Mouse (Mus musculus) cerebellum, adult 8-10 months (tissue): ENCODE measurements around the gene Sgf29.

Experiments
- DNase-seq: peaks from one replicate; pipeline ENCODE4 v3.0.0; 2022

Sgf29 gene

GRCm38 (mm10) chr7:126708175-126708952 is 59.3 kb downstream of the Sgf29 start:
- no peak for DNase-seq

DNA sequence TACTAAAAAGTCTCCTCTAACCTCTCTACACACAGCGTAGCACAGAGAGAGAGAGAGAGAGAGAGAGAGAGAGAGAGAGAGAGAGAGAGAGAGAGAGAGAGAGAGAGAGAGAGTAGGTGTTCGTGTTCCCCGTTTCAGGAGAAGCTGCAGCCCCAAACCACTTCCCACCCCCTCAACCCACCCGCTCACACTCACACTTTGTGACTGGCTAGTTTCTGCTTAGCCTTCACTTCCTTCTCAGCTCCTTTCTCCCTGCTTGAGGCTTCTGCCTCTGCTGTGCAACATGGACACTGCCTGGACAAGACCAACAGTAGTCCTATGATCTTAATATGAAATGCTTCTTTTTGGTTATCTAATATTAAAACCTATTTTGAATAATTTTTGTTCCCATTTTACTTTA is 61.2 kb downstream of the Sgf29 start:
- no peak for DNase-seq

DNA sequence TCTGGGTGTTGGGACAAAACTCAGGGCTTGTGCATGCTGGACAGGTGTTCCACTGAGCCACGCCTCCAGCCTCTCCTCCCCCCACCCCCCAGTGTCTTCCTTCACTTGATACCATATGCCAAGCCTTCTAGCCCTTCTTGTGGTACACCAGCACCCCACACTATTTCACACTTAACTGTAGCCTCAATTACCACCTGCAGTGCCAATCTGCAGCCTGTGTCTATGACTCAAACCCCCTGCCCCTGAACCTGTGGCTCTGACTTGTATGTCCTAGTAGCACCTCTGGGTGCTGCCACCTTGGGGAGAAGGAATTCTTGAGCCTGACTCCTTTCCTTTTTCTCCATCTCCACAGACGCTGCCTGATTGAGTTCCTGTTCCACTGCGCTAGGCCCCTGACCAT is 62.8 kb downstream of the Sgf29 start:
- no peak for DNase-seq

DNA sequence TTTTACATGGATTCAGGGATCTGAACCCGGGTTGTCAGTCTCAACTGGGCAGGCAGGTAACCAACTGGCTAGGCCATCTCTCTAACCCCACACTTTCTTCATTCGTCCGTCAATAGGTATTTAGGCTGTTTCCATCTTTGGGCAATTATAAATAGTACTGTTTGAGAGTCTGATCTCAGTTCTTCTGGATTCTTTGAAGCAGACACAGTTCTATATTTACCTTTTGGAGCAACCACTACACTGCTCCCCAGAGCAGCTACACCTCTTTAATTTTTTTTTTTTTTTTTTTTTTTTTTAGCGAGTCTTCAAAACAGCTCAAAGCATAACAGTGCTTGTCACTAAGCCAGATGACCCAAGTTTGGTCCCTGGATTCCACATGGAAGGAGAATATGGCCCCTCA is 66.6 kb downstream of the Sgf29 start:
- no peak for DNase-seq

DNA sequence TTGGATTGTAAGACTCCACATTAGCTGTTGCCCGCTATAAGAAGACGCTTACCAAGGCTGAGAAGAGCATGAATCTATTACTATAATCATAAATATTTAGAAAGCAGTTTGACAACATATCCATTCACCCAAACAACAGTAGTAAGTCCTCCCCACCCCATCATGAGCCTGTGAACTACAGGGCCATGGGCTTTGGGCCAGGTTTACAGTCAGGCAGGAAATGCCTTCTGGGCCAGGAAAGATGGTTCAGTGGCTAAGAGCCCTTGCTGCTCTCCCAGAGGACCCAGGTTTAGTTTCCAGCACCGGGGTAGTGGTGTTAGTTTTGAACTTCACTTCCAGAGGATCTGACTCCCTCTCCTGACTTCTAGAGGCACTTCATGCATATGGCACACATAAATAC is 68.5 kb downstream of the Sgf29 start:
- no peak for DNase-seq

GRCm38 (mm10) chr7:126718787-126719337 is 69.8 kb downstream of the Sgf29 start:
- no peak for DNase-seq

- DNase-seq: no peak
Observed at GRCm38 (mm10) chr7:126721635-126722034, 72.5 kb downstream of the Sgf29 start.
